Mouse (Mus musculus) ES-CJ7 (cell line): ENCODE results near the gene Gm12830.
A peak's percentile ranks its signal among the peaks of the same experiment; 100 is the strongest.

Experiments
- DNase-seq: peaks from one replicate; pipeline ENCODE4 v3.0.0; 2011; ENCODE audit warnings: low read depth, low spot score

Gene Gm12830

DNA sequence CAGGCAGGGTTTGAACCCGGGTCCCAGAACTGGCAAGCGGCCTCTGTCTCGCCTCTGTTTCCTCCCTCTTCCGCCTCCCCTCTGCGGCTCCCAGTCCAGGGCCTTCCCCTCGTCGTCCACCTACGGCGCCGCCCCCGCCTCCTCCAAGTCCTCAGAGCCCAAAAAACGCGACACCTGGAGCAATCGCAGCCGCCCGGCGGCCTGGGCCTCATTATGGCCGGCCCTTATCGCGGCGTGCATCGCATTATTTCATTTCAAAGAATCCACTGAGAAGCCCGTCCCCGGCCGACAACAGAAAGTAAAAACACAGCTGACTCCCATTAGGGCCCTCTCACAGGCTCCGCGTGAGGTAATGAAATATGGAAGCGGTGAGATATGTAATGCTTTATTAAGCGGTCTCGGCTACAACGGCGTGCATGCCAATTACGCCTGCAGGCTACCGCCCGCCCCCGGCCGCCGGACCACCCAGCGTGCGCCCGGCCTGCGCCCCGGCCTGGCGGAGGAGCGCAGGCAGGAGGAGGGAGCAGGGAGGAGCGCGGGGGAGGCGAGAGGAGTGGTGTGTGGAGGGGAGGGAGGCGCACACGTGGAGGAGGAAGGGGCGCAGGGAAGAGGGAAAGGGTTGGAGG is at the start of gene Gm12830:
Gene Gm12830 (plus strand): TSS at position 156 of the 626 bp plus-strand sequence.
- peak; percentile 55 for DNase-seq

DNA sequence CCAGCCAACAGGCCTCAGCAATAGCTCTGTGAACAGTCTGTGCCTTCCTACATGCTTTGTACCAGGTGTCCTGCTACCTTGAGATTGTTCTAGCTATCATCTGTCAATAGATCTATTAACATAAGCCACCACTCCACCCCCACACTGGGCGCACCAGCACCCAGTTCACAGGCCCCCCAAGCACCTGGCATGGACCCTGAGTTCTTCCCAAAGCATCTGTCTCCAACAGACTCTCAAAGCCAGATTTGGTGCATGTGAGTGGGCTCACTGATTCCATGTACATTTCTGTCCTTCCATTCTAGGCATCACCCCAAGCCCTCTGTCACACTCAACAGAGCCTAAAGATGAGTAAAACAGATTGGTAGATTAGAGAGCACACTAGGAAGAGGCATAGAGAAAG is 48.2 kb upstream of the Gm12830 start:
- DNase-seq, result no peak

DNA sequence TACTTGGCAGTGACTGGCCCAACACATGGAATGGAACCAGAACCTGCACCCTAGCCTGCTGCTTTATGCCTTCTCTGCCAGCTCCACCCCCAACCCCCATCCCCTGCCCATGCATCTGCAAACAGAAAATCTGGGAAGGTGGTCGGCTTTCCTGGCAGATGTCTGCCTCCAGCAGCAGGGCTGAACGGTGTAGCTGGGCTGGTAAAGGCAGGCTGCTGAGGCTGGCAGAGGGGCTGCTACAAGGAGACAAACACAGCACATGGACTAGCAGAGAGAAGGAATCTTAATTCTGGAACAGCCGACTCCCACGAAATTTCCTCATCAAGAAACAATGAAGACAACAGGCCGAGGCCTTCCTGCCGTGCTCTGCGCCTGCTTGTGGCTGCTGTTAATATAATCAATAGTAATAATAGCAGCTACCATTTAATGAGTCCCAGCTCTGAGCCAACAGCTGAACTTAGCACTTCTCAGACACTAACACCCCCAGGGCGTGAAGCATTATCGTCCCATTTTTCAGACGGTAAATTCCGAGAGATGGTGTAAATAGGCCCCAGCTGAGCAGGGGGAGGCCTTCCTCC is 43.8 kb upstream of the Gm12830 start:
- DNase-seq, result no peak

DNA sequence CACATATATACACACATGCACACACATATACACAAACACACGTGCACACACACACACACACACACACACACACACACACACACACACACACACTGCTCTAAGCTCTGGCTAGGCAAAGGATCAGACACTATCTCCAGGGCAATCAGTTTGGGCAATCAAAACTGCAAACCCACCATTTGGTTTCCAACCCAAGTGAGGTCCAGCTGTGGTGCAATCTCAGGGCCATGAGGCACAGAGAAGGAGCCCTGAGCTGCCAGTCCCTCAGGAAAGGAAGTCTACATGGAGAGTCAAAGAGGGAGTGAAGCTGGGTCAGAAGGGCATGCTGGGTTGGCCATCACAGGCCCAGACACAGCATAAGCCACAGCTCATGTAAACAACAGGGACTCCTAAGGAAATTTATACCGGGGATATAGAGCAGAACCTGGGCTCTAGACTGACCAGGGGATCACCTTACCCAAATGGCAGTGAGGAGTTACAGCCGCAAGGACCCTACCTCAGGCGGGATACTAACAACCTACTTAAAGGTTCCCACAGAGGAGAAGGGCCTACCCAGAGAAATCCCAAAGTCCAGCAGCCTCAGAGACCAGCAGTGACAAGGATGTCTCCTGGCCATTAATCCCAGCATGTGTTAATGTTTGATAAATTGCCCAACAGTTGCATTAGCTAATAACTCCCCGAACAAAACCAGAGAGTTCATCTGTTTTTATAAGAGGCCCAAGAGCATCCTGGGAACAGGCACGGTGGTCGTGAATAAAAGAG is 42.6 kb upstream of the Gm12830 start:
- no peak for DNase-seq

DNA sequence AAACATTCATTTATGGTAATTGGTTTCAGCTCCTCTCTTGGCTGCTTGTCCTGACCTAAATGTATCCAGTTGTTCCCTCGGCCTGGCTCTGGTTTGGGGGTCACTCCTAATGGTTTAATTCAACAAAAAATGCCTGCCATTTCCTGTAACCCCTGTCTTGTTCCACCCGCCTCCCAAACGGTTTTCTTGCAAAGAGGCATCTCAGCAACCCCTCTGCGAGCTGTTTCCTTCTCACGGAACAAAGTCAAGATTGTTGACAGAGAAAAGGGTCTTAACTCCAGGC is 42.1 kb upstream of the Gm12830 start:
- DNase-seq, result no peak

DNA sequence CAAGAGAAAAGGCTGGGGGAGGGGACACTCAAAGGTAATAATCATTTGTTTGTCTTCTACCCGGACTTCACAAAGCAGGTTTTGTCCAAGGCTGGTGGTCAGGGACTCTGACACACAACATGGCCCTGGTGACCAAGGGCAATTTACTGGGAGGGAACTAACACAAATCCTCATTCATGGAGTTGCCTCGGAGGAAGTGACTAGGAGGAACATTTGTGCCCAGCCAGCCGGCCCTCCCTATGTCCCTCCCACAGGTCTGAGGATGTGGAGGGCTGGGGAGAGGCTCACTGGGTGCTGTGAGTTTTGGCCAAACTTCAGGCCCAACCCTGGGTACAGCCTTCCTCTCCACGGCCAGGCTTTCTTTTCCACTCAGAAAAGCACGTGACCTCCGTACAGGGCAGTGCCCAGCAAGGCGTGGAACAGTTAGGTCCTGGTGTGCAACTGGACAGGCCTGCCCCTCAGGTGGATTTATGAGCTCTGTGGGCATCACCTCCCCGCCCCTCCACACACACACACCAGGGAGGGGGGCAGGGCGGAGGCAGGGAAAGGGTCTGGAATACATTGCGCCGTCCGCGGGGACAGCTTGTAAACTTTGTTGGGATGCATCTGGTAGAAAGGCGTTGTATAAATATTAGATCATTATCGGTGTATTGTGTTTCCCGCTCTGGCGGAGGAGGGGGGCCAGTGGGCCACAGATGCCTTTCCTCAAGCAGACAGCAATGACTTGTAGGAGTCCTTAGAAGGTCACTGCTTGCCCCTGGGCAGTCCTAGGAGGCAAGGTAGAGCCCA is 41.6 kb upstream of the Gm12830 start:
- no peak for DNase-seq

DNA sequence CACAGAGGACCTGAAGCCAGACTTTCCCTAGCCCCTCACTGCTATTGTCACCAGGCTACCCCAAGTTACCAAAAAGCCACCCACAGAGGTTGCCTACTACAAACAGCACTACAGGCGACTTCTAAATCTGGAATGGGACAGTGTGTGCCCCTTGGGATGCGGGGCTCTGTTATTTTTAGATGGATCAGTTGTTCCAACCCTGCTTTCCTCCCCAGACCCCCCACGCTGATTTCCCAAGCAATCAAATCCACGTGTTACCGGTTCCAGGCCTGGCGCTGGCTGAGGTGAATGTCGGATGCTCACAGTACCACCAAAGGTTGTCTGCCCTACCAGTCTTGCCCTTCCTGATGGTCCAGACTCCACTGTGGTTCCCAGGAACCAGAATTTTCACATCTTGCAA is 38.7 kb upstream of the Gm12830 start:
- no peak for DNase-seq

DNA sequence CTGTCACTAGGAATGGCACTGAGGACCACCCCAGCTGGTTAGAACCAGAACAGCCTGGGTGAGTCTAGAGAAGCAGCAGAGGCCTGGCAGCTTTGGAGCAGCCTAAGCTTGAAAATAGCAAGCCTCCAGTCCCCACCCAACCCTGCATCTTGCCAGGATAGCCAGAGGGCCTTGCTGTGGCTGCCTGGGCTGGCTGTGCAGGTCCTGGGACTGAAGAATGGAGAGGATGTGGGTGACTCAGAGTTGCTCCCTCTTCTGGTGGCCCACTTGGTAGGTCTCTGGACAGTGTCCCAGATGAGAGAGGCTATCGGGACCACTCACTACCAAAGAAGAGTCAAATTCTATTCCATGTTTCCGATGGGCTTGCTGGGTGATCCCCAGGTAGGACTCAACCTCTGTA is 36.8 kb upstream of the Gm12830 start:
- DNase-seq, result peak; percentile 15

DNA sequence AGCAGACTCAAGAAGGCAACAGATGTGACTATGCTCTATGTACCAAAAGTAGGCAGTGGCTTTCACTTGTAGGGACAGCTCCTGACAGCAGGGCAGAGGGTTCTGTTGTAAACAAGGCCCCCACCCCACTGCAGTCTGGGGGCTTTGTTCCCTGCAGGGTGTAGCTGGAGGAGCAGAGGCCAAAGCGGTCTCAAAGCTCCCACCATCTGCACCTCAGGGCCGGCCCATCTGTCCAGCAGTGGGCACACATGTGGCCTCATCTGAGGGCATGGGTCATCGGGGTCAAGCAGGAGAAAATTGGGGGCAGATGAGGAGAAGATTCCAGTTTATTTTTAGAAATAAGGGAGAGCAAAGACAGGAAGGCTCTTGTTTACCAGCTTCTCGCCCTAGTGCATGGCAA is 32.7 kb upstream of the Gm12830 start:
- no peak for DNase-seq

DNA sequence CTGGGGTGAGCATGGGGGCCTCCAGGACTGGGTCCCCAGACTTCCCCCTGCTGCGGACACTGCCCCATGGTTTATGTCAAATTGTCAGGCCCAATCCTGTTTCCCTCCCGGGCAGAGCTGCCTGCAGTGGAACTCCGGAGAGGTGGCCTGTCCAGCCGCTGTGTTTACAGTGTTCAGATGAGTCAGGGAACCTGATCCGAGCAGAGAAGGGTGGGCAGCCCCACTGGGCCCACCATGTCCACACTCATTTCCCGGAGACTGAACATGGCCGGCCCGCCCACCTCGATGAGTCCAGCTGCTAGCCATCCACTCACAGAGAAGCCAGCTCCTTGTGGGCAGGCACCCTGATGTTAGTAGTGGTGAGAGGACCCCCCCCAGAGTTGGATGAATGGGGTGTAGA is 29.9 kb upstream of the Gm12830 start:
- DNase-seq, result no peak

DNA sequence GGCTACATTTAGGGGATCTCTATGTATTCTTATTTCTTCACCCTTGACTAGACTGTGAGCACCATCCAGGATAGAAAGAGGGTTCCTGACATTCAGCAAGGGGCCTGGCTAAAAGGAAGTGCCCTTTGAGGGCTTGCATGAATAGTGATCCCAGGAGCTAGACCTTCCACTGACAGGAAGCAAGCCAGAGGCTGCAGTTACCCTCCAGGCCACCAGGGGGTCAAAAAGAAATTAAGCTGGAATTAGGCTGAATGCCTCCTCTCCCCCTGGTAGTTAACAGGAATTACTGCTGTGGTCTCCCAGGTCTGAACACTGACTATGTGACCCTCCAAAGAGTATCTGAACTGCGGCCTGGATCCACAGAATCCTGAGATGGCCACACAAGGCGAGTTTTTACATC is 27.7 kb upstream of the Gm12830 start:
- DNase-seq, result peak; percentile 22

DNA sequence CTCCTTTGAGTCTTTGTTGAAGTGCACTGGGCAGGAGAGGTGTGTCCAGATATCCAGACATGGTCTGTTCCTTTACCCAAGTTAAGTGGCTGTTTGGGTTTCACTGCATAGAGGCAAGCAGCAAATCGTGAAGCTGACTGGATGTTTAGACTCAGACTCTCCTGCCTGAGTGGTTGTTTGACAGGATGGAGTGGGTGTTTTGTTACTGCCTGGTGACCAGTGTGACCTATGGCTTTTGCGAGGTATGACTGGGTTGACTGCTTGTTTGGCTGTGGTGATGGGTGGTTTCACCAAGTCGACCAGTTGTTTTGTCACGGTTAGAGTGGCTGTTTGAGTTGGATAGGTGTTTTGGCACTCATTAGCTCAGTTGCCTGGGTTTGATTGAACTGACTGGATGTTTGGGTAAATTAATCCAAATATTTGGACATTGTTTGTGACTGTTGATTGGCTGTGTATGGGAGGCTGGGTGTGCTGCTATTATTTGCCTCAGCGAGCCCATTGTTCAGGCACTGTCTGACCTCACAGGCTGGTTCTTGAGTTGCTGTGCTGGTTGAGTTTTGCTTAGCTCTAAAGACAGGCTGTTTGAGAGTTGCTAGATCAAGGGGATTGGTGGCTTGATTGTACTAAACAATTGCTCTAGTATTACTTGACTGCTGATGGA is 24.1 kb upstream of the Gm12830 start:
- DNase-seq, result no peak

DNA sequence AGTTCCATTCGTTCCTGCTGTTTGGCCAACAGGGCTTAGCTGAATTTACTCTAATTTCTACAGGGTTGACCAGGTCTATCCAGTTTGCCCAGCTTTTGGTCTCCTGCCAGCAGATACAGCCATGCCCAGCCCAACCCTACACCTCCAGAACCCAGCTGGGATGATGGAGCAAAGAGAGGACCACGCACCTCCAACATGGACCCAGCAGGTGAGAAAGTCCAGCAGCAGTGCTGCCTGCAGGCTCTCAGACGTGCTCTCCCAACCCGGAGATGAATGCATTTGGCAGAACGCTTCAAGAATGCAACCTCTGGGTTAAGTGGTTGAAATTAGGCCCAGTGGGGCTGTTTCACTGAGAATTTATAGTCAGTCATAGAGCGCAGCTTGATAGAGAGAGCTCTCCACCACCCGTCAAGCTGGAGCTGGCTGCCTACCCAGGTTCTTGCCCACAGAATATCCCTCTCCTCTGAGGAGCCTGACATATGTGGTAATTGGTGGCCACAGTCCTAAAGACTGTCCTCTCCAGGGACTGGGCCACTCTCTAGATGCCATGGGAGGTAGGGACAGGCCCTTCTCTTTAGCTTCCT is 23.4 kb upstream of the Gm12830 start:
- DNase-seq, result no peak

DNA sequence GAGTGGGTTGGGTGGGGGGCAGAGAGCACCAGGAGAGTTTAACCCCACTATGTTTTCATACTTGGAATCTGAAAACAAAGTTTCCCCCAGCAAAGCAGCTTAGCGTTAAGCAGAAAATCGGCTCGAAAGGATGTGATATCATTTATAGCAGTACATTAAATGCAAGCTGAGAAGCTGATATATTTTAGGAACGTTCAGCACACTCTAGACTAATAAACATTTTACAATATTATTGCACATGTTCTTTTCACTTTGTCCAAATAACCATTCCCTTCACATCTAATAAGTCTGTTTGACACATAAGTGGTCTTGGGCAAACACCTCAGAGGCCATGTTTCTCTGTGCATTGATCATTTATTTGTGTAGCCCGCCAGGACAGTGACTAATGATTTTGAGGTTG is 17.4 kb upstream of the Gm12830 start:
- no peak for DNase-seq

DNA sequence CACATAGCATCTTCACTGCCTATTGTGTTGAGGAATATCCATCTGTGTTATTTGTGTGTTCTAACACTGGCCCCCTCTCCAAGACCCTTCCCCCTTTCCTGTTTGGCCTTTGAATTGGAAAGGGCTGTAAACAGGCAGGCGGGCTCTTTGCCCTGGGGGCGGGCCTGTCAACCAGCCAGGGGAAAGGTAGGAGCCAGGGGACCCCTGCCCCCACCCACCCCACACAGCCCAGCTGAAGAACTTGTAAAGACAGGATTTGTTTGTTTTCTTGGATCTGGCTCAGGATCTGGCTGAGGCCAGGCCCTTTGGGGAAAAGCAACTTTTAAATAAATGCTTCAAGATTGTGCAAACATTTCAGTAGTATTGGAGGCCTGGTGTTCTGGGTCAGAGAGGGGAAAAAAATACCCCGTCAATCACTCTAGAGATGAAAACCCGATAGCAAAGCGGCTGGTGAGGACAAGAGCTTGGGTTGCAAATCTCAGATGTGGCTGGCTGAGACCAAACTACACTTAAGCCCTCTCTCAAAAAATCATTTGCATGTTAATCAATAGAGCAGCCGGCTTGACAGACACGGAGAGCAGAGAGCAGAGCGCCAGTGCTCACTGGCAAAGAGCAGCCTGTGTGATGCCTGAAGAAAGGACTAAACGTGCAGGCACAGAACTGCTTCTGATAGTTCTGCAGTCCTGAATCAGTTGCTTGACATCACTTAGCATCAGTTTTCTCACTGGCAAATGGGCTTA is 2.4 kb upstream of the Gm12830 start:
- DNase-seq, result no peak

DNA sequence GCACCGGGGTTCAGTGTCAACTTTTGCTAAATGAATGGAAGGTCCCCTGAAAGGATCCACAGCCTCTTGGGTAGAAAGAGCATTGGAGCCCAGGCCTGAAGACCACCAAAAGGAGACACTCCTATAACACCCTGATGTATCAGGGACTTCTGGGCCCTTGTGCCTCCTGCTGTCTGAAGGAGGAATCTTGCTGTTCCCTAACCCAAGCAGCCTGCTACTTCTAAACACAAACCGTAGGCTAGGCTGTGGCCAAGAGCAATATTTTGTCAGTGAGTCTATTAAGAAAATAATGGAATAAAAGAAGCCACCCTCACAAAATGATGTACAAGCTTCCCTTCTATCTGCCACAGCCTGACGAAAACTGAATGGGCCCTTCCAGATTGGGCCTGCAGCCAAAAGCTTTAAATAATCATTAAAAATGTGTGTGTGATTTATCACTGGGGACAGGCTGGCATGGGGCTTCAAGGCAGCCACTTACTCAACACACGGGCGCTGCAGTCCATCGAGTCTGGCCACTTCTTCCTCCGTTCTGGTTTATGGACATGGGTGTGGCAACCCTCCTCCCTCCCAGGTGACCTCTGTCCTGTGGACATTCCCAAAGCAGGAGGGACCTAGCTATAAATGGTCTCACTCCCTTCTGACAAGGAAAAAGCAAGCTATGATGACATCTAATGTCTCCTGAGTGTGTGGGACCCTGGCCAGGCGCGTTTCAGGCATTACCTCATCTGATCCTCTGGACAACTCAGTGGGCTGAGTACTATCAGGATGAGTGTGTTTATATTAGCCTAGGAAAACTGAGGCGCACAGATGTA is 13.5 kb downstream of the Gm12830 start:
- DNase-seq, result no peak

DNA sequence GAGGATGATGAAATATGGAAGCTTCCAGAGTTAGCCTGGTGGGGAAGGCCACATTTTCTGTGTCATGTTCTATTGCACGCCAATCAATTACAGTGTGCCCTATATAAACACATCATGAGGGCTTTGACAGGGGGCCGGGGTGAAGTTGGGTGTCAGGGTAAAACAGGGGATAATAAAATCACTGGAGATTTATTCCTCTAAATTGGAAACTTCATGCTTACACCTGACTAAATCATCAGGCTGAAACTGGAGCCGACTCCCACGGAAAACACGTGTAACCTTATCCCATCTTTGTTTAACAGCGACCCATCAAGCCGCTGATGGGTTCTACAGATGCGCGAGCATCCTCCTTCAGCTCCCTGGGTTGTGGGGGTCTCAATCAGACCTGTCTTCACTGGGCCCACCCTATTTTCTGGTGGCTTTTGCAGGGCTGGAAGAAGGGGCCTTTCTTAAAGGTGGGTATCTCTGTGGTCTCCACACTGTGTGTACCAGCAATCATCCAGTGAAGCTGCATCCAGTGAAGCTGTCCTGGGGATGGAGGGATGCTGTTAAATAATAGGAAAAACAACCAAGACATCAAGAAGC is 19.9 kb downstream of the Gm12830 start:
- no peak for DNase-seq

DNA sequence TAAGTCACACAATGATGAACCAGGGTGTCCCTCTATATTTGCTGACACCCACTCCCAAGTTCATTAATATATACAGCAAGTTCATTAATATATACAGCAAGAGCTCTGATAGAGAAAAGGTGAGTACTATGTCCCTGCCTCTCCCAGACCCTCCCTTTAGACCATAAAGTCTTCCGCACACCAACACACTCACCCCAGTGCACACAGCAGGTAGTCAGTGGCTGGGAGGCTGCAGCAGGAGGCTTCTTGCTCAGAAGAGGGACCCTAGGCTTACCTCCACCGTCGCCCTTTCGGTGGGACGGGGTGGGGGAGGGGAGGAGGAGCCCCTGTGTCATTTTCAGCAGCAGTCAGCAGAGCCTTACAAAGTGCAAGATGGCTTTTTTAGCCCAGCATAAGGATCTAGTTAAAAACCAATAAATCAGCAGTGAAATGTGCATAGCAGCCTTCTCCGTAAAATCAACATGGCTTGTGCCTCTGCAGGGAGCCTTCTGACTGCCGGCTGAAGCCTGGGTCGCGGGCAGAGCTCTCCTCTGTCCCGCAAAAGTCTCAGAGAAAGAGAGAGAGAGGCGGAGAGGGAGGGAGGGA is 20.9 kb downstream of the Gm12830 start:
- peak; percentile 11 for DNase-seq

DNA sequence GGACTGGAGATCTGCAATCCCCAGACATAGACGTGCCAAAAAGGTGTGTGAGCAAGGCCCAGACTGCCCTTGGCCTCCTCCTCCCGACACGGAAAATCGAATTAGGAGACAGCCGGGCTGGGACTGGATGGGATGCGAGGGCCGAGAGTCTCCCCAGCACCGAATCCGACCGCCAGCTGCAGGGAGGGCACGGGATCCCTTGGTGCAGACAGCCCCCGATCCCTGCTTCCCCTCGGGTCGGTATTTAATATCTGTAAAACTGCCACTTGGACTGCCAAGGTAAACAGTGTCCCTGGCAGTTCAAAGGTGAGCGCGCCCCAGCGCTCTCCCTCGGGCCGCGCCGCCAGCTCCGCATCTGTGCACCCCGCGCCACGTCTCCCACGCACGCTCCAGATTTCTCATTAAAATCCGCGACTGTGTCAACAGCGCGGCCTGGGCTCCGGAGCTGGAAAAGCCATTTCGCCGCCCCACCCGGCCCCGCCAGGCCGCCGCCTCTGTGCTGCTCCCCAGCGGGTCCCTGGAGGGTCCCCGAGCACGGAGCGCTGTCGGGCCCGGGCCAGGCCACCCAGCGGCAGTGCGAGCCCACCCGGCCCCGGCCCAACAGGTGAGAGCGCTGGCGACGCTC is 21.7 kb downstream of the Gm12830 start:
- DNase-seq, result peak; percentile 37
